Comparison of ENCODE assay signal across 8 mouse cellular contexts in genomic region chr2:156717320-156718281, GRCm38 (mm10). TPM values are rescaled to one million over a fixed set of nuclear protein-coding genes. Genes with fewer than 3 reads are reported as not detected.
DNase-seq lines count a peak whose midpoint lies in the region; ATAC-seq lines count a peak whose summit lies in the region.

No protein-coding gene starts in this region.

- no peaks in the 10 kb centered on the region for H3K36me3 ChIP-seq in embryonic facial prominence, embryonic 11.5 days (replicated peaks; ENCODE audit: control insufficient read depth, insufficient read depth, low read depth, low read length)

- H3K4me1 ChIP-seq in embryonic facial prominence, embryonic 11.5 days (ENCODE audit: control insufficient read depth, insufficient read depth, low read length), result peaks cover 9% of the 10 kb centered on the region; the same call in 1 of the 2 replicates

- H3K9ac ChIP-seq in embryonic facial prominence, embryonic 11.5 days (replicated peaks; ENCODE audit: low read length), result 0 out of 2 replicates have a peak overlapping the region, but pooled peaks have one; percentile 35

- H3K27ac ChIP-seq in embryonic facial prominence, embryonic 11.5 days (replicated peaks; ENCODE audit: low read depth, low read length), result no peak overlapping the region; the same call in 1 of the 2 replicates

- no peaks in the 10 kb centered on the region for H3K9me3 ChIP-seq in embryonic facial prominence, embryonic 11.5 days (replicated peaks; ENCODE audit: control insufficient read depth, low read length)

- H3K27me3 ChIP-seq in embryonic facial prominence, embryonic 11.5 days (ENCODE audit: control insufficient read depth, insufficient read depth, low read length), result no peaks in the 10 kb centered on the region

- intact Hi-C loops in heart, postnatal 10 days (cut with DNase I), result no loop called here

- no peak for DNase-seq in frontal cortex, postnatal 25 days (ENCODE audit: low spot score in 2 of 2)
- peak; percentile 70 for DNase-seq in embryonic facial prominence, embryonic 11.5 days (ENCODE audit: low spot score)
- DNase-seq in heart, postnatal 10 days, result peak; percentile 74 to 76
- peak; percentile 55 to 75 for DNase-seq in layer of hippocampus, adult 8-10 months (ENCODE audit: low spot score in 2 of 2)
- peak; percentile 72 for DNase-seq in lung, postnatal 10 days
- DNase-seq in right cerebral cortex, postnatal 14 days, result peak; percentile 67
- no peak for DNase-seq in T-cell, adult 2 months (ENCODE audit: low spot score)

- 20% methylated on average over 17 of the region's 17 CpGs for WGBS in embryonic facial prominence, embryonic 11.5 days

- H3K4me3 ChIP-seq in embryonic facial prominence, embryonic 11.5 days (ENCODE audit: low read depth, low read length), result no peak overlapping the region

- peak; percentile 56 for ATAC-seq in frontal cortex, adult (ENCODE audit: low TSS enrichment)
- no peak for ATAC-seq in embryonic facial prominence, embryonic 11.5 days (replicated peaks; ENCODE audit: insufficient number of reproducible peaks, low FRiP score, low TSS enrichment, low read depth)

- peak overlapping the region; percentile 37 for H3K4me2 ChIP-seq in embryonic facial prominence, embryonic 11.5 days (ENCODE audit: low read depth, low read length)

RNA-seq across cellular contexts. Expression of gene Myl9, which starts 57.6 kb away (rescaled TPM):
- polyA plus RNA-seq in embryonic facial prominence, embryonic 11.5 days (2014; fragmentation: Nextera tagmentation; extraction: Ambion mirVana), result 128 and 151 TPM in 2 replicates
- total RNA-seq in heart, postnatal 10 days (2021), result 100 to 1,000 TPM; 391 to 523 TPM
- total RNA-seq in layer of hippocampus, adult 8-10 months (2022), result 10 to 100 TPM; 10.4 to 22.0 (median 16.4) TPM

Comparison
In these comparisons a context has a peak if more than half of its experiments do, and no peak if none do; other contexts are left out.
1. DNase-seq: peak in embryonic facial prominence, embryonic 11.5 days (single experiment), heart, postnatal 10 days (2 of 2), layer of hippocampus, adult 8-10 months (2 of 2), lung, postnatal 10 days (single experiment) and right cerebral cortex, postnatal 14 days (single experiment); none in frontal cortex, postnatal 25 days (0 of 2) and T-cell, adult 2 months (single experiment).
2. RNA of gene Myl9, which starts 57.6 kb away (total RNA-seq): 391 to 523 TPM in heart, postnatal 10 days; 10.4 to 22.0 TPM in layer of hippocampus, adult 8-10 months; every median in the first group is over 10 times any median in the second.